Mouse (Mus musculus) heart, postnatal 0 days (tissue): ENCODE results near the gene Tprkb. TPM values are rescaled to one million over a fixed set of nuclear protein-coding genes. Genes with fewer than 3 reads are reported as not detected.
"Not testable (repeated sequence)": the region's sequence is repeated elsewhere in the genome, so short reads cannot be mapped to it uniquely, and the experiment has no call there.

Experiments
- ATAC-seq: fragments of 200-750 bp; cut with Nextera tagmentation; 2 replicates; pipeline ENCODE4 v1.8.0; 2017; ENCODE audit warnings: low read depth, moderate number of reproducible peaks, moderate library complexity; ENCODE audit not compliant: insufficient read depth
- DNase-seq: peaks from one replicate; pipeline ENCODE4 v3.0.0-alpha.2; 2016; ENCODE audit warnings: low spot score
- H3K27ac ChIP-seq: fragments of 300-500 bp; sonication (generic); 2 replicates; pipeline ENCODE4 v1.5.1; 2014; ENCODE audit warnings: low read depth, mild to moderate bottlenecking
- H3K27me3 ChIP-seq: fragments of 300-500 bp; sonication (generic); 2 replicates; pipeline ENCODE4 v1.6.1; 2014; ENCODE audit warnings: low read length, mixed read lengths; ENCODE audit not compliant: control insufficient read depth, insufficient read depth
- H3K36me3 ChIP-seq: fragments of 300-500 bp; sonication (generic); replicated peaks from 2 replicates; pipeline ENCODE4 v1.6.1; 2014; ENCODE audit warnings: low read length, mixed read lengths; ENCODE audit not compliant: control insufficient read depth, insufficient read depth
- H3K4me1 ChIP-seq: fragments of 300-500 bp; sonication (generic); 2 replicates; pipeline ENCODE4 v1.6.1; 2014; ENCODE audit warnings: antibody characterized with exemption; ENCODE audit not compliant: control insufficient read depth, insufficient read depth
- H3K4me2 ChIP-seq: fragments of 300-500 bp; sonication (generic); 2 replicates; pipeline ENCODE4 v1.6.1; 2014; ENCODE audit warnings: low read depth, mild to moderate bottlenecking, low read length, moderate library complexity
- H3K4me3 ChIP-seq: fragments of 300-500 bp; sonication (generic); 2 replicates; pipeline ENCODE4 v1.5.1; 2014; ENCODE audit warnings: low read depth, low read length
- H3K9ac ChIP-seq: fragments of 300-500 bp; sonication (generic); replicated peaks from 2 replicates; pipeline ENCODE4 v1.6.1; 2014; ENCODE audit warnings: low read depth, low read length, mixed read lengths
- H3K9me3 ChIP-seq: fragments of 300-500 bp; sonication (generic); replicated peaks from 2 replicates; pipeline ENCODE4 v1.6.1; 2016; ENCODE audit warnings: low read length; ENCODE audit not compliant: control insufficient read depth
- CTCF ChIP-seq: IDR thresholded peaks from 2 replicates; pipeline ENCODE4 v1.5.1; 2016; ENCODE audit warnings: antibody characterized with exemption, control low read depth, low read depth
- EP300 ChIP-seq: IDR thresholded peaks from 2 replicates; pipeline ENCODE4 v1.6.1; 2016; ENCODE audit warnings: antibody characterized with exemption, low read depth
- WGBS: fragments of 180-500 bp; shearing (Covaris S2); extraction: QIAGEN DNeasy Blood & Tissue Kit; methylation state at CpG from one replicate; pipeline ENCODE4 v1.1.7; 2014; 5-methylcytosine and 5-hydroxymethylcytosine counted together
- polyA plus RNA-seq: library from polyadenylated mRNA; unstranded; fragments of >200 nt; fragmentation: Nextera tagmentation; extraction: Ambion mirVana; gene quantifications from 2 replicates; pipeline ENCODE4 v1.2.1, GENCODE M21; 2015
- total RNA-seq: library from RNA; depleted of rRNA; stranded (reverse); fragments of >200 nt; gene quantifications from 2 replicates; pipeline ENCODE4 v1.2.3, GENCODE M21; 2014; ENCODE audit warnings: low replicate concordance

Gene Tprkb
- total and polyA plus RNA-seq, 2 experiments from 2014 or later = 8.5 to 19.2 TPM

DNA sequence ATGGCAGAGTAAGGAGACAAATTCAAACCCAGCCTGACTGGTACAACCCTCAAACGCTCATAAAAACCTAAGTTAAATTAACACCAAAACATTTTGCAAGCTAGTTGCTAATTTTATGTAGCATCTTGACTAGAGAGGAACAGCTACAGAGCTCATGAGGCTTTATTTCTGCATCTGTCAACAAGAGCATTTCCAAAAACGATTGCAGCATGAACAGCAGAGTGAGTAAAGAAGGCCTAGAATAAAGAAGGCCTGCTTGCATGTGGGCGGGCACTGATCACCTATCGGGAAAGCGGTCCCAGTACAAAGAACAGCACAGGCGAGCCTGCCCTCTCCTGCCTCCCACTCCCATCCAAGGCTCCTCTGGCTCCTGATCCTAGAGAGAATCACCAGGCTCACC is 36.9 kb downstream of the Tprkb start:
- DNase-seq = no peak
- Histone ChIP-seq H3K4me3 (no peak overlapping the region), H3K27me3 (no peaks in the 10 kb centered on the region), H3K4me1 (no peaks in the 10 kb centered on the region), H3K36me3 (peaks cover 94% of the 10 kb centered on the region), H3K9ac (no peak overlapping the region), H3K27ac (no peak overlapping the region), H3K9me3 (no peaks in the 10 kb centered on the region), H3K4me2 (no peak overlapping the region)
- ATAC-seq = no peak
- no peak for TF ChIP-seq CTCF
- TF ChIP-seq EP300 = no peak
- WGBS = 86% methylated on average over 6 of the region's 6 CpGs

DNA sequence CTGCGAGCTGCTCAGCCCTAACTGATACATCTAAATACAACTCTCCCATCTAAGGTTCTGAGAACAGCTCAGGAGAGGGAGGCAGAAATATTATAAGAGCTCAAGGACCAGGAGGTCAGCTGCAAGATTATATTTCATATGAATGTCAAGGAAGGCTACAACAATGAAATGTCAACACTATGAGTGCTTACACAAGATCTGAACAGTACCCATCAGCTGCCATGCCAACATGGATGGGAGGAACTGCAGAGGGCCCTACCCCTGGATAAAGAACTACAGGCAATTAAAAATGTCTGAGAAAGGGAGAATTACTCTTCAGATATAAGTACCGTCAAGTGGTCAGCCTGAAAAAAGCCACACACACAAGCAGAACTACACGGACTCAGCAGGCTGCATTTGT is 45.9 kb downstream of the Tprkb start:
- TF ChIP-seq CTCF (no peak), EP300 (no peak)
- Histone ChIP-seq H3K9me3 (no peaks in the 10 kb centered on the region), H3K36me3 (peaks cover 57% of the 10 kb centered on the region), H3K27me3 (no peaks in the 10 kb centered on the region), H3K27ac (no peak overlapping the region), H3K4me3 (no peak overlapping the region), H3K4me2 (no peak overlapping the region), H3K9ac (no peak overlapping the region), H3K4me1 (no peaks in the 10 kb centered on the region; the same call in 1 of the 2 replicates)
- WGBS = 68% methylated on average over 3 of the region's 3 CpGs
- no peak for ATAC-seq
- no peak for DNase-seq

DNA sequence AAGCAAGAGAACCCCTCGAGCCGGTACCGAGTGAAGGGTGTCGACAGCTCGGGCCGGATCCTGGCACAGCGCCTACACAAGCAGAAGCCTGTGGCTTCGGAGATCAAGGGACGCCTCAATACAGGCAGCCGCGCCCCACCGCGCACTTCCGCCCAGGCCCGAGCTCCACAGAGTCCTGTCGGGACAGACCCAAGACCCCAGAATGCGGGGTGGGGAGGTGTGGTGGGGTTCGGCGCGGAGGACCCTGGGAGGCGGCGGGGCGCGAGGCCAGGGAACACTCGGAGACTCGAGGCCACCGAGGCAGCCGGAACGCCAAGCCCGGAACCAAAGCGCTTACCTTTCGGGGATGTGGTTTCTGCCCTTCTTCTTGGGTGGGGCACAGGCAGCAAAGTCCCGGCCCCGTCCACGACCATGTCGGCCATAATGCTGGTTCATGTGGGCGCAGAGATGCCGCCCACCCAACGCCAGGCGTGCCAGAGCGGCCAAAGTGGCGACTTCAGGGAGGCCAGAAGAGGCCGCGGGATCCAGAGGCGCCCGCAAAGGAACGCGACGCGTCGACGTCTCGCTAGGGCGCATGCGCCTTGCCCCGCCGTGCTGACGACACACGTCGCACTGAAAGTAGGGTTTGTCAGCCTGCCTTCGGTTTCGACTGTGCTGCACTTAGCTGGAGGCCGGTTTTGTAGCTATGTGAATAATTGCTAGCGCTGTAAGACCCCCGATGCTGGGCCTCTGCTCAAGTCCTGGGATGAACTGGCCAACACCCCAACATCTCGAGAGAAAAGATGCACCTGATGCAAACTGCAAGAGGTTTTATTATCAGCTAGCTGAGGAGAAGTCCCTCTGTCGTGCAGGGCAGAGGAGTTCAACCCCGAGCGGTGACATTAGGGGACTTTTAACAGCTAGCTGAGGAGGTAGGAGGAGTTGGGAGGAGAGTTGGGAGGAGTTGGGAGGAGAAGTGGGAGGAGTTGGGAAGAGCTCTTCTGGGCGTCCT is 49.7 kb downstream of the Tprkb start, which contains the start of gene Dusp11:
Gene Dusp11 (minus strand): TSS at position 567 of the 991 bp plus-strand sequence.
- WGBS = under 1% methylated on average over 70 of the region's 70 CpGs
- Histone ChIP-seq H3K4me1 (no peaks in the 10 kb centered on the region; the same call in 1 of the 2 replicates), H3K36me3 (peaks cover 25% of the 10 kb centered on the region), H3K27ac (peak within 1 kb of the TSS; percentile 99), H3K4me2 (peak within 1 kb of the TSS; percentile 77), H3K27me3 (no peaks in the 10 kb centered on the region), H3K9ac (peak within 1 kb of the TSS; percentile 95), H3K4me3 (peak within 1 kb of the TSS; percentile 84), H3K9me3 (no peaks in the 10 kb centered on the region)
- peak; percentile 93 for DNase-seq
- TF ChIP-seq CTCF (no peak), EP300 (peak; percentile 70; the same call in 1 of the 2 replicates)
- peak; percentile 93 for ATAC-seq

DNA sequence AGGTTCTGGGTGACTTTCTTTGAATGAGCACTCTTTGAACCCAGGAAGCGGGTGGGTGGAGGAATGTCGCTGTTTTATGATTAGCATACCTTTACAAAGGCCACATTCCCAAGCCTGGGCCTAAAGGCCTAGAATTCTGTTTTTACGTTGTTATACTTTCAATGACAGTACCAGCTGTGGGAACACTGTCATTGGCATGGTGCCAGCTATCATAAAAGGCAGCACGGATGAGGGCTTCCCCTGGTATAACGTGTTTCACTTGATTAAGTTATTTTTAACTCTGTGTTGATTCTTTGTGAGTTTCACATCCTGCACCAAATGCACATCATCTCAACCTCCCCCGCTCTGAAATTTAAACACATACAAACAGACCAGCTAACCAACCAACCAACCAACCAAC is 54.4 kb downstream of the Tprkb start:
- not testable (repeated sequence) for DNase-seq, H3K9ac ChIP-seq, H3K9me3 ChIP-seq, H3K27me3 ChIP-seq, H3K36me3 ChIP-seq, ATAC-seq, H3K4me3 ChIP-seq, H3K4me2 ChIP-seq, H3K4me1 ChIP-seq
- H3K27ac ChIP-seq = peak overlapping the region; percentile 62
- 36% methylated on average over 4 of the region's 6 CpGs for WGBS

DNA sequence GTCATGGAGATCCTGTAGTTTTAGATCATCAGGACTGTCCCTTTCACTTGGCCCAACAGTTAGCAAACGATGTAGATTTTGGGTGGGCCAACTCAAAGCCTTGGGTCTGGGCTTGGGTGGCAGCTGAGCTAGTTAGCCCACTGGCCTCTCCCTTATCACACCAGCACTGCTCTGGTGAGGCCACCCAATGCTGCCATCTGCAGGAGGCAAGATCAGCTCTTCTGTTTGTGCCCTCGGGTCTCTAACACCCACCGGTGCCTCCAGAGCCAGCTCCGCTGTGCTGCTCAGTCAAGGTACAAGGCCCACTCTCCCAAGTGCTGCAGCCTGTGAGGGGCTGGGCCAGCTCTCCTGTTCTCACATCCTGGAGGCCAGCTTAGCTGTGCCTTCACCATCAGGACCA is 55.0 kb downstream of the Tprkb start:
- 69% methylated on average over 4 of the region's 4 CpGs for WGBS
- no peak overlapping the region for H3K4me3 ChIP-seq
- H3K27ac ChIP-seq = peak overlapping the region; percentile 62
- no peak overlapping the region for H3K9ac ChIP-seq
- TF ChIP-seq CTCF (no peak), EP300 (no peak)
- H3K4me1 ChIP-seq = no peaks in the 10 kb centered on the region
- ATAC-seq (no peak), DNase-seq (no peak)
- H3K4me2 ChIP-seq = no peak overlapping the region
- H3K36me3 ChIP-seq = no peaks in the 10 kb centered on the region
- no peaks in the 10 kb centered on the region for H3K9me3 ChIP-seq
- no peaks in the 10 kb centered on the region for H3K27me3 ChIP-seq

DNA sequence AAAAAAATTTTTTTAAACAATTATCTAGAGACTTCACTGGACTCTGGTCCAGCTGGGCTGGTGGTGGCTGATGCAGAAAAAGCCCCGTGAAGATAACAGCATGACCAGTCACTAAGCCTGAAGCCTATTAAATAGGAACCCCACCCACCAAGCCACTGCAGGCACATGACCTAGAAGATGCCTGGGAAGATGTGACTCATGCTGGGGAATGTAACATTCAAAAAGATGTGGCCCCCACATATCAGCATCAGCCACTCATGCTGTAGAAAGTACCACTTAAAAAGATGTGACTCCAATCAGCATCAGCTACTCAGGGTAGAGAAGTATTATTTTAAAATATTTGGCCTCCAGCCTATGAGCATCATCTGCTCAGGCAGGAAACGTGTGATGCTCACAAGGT is 58.2 kb downstream of the Tprkb start:
- Histone ChIP-seq H3K27ac (no peak overlapping the region), H3K36me3 (no peaks in the 10 kb centered on the region), H3K4me3 (no peak overlapping the region), H3K27me3 (no peaks in the 10 kb centered on the region), H3K9me3 (no peaks in the 10 kb centered on the region), H3K9ac (no peak overlapping the region), H3K4me2 (no peak overlapping the region), H3K4me1 (peaks cover 9% of the 10 kb centered on the region)
- DNase-seq (no peak), ATAC-seq (no peak)
- TF ChIP-seq EP300 (no peak), CTCF (no peak)
- WGBS = 24% methylated on average over 2 of the region's 2 CpGs
